Mouse (Mus musculus) ES-E14 (cell line): ENCODE data around the gene Fhod1. TPM values are rescaled to one million over a fixed set of nuclear protein-coding genes. Genes with fewer than 3 reads are reported as not detected.

ENCODE experiments used
- DNase-seq: peaks from one replicate; pipeline ENCODE4 v3.0.0-alpha.2; 2013; ENCODE audit warnings: low read depth, low spot score
- H3K27ac ChIP-seq: 2 replicates; pipeline ENCODE4 v1.5.1; 2012; ENCODE audit warnings: low read depth, mild to moderate bottlenecking, low read length, moderate library complexity, mixed read lengths; ENCODE audit not compliant: poor library complexity, insufficient read depth, severe bottlenecking
- H3K36me3 ChIP-seq: 2 replicates; pipeline ENCODE4 v1.6.1; 2012; ENCODE audit warnings: mild to moderate bottlenecking, low read length, moderate library complexity, mixed read lengths; ENCODE audit not compliant: control insufficient read depth, poor library complexity, insufficient read depth, severe bottlenecking
- H3K4me1 ChIP-seq, 2 experiments: fragments of 150-350 bp in 1 of 2; sonication (generic) in 1 of 2; 2 replicates each; pipeline ENCODE4 v1.6.1; 2012; ENCODE audit warnings: low read length in 2 of 2, mild to moderate bottlenecking in 1 of 2, mixed read lengths in 1 of 2; ENCODE audit not compliant: control insufficient read depth in 2 of 2, insufficient read depth in 2 of 2, poor library complexity in 1 of 2
- H3K4me3 ChIP-seq, 2 experiments: fragments of 150-350 bp in 1 of 2; sonication (generic) in 1 of 2; 2 replicates each; pipeline ENCODE4 v1.5.1; 2012; ENCODE audit warnings: low read length in 2 of 2, low read depth in 1 of 2, mild to moderate bottlenecking in 1 of 2, mixed read lengths in 1 of 2; ENCODE audit not compliant: insufficient read depth in 1 of 2, poor library complexity in 1 of 2, severe bottlenecking in 1 of 2
- H3K9ac ChIP-seq: 2 replicates; pipeline ENCODE4 v1.6.1; 2012; ENCODE audit warnings: low read depth, mild to moderate bottlenecking, low read length, mixed read lengths; ENCODE audit not compliant: poor library complexity, insufficient read depth, severe bottlenecking
- H3K9me3 ChIP-seq: fragments of 150-350 bp; sonication (generic); 2 replicates; pipeline ENCODE4 v1.6.1; 2012; ENCODE audit warnings: low read depth, mild to moderate bottlenecking, low read length; ENCODE audit not compliant: control insufficient read depth, insufficient read depth
- CHD2 ChIP-seq: IDR thresholded peaks from 2 replicates; pipeline ENCODE4 v1.6.1; 2014; ENCODE audit warnings: mild to moderate bottlenecking, low read depth, low read length, inconsistent platforms
- HCFC1 ChIP-seq: IDR thresholded peaks from 2 replicates; pipeline ENCODE4 v1.6.1; 2012; ENCODE audit warnings: low read length, inconsistent platforms, borderline replicate concordance; ENCODE audit not compliant: insufficient read depth
- MAFK ChIP-seq: IDR thresholded peaks from 2 replicates; pipeline ENCODE4 v1.6.1; 2014; ENCODE audit warnings: mild to moderate bottlenecking, low read depth, low read length, inconsistent platforms; ENCODE audit not compliant: insufficient read depth
- ZC3H11A ChIP-seq: IDR thresholded peaks from 2 replicates; pipeline ENCODE4 v1.6.1; 2012; ENCODE audit warnings: low read depth, mild to moderate bottlenecking, inconsistent platforms, low read length, borderline replicate concordance
- ZNF384 ChIP-seq: IDR thresholded peaks from 2 replicates; pipeline ENCODE4 v1.6.1; 2012; ENCODE audit warnings: low read depth, low read length, inconsistent platforms
- in situ Hi-C, 2 experiments: fragments of 600-800 bp; cut with MboI; formaldehyde crosslinking; loops; one replicate each; pipeline ENCODE4 v1.15.1; 2025; ENCODE audit warnings: low sequenced_read_pairs in 2 of 2, inconsistent platforms in 1 of 2; ENCODE audit not compliant: unreplicated experiment in 2 of 2
- total RNA-seq: library from RNA; depleted of rRNA; stranded (reverse); fragments of 300-350 nt; gene quantifications from 2 replicates; pipeline ENCODE4 v1.2.3, GENCODE M21; 2012

Gene Fhod1
- total RNA-seq, 1 experiment: 9.1 TPM

GRCm38 (mm10) chr8:105338992-105339391 is 8.8 kb downstream of the Fhod1 start:
- in situ Hi-C loops: no loop called here
- no peaks in the 10 kb centered on the region for H3K9me3 ChIP-seq
- H3K4me1 ChIP-seq: peaks cover 0 to 11% of the 10 kb centered on the region in 2 experiments; a peak in 2 of 4 replicates
- DNase-seq: no peak
- no peak overlapping the region for H3K4me3 ChIP-seq
- 0 out of 2 replicates have a peak, but pooled peaks cover 2% of the 10 kb centered on the region for H3K36me3 ChIP-seq
- no peak overlapping the region for H3K9ac ChIP-seq
- TF ChIP-seq MAFK (no peak), ZC3H11A (no peak), HCFC1 (no peak), ZNF384 (no peak), CHD2 (no peak)
- H3K27ac ChIP-seq: no peak overlapping the region

- no peaks in the 10 kb centered on the region for H3K9me3 ChIP-seq
- TF ChIP-seq MAFK (no peak), HCFC1 (peak; percentile 39; the same call in 1 of the 2 replicates)
- H3K27ac ChIP-seq: no peak overlapping the region
- peaks cover 0 to 11% of the 10 kb centered on the region in 2 experiments; a peak in 2 of 4 replicates for H3K4me1 ChIP-seq
- H3K36me3 ChIP-seq: peaks cover 7% of the 10 kb centered on the region; the same call in 1 of the 2 replicates
- peak overlapping the region; percentile 61 to 75 for H3K4me3 ChIP-seq
- DNase-seq: peak; percentile 68
- in situ Hi-C loops: no loop called here
- H3K9ac ChIP-seq: peak overlapping the region; percentile 24; the same call in 1 of the 2 replicates
These were observed 11.2 kb downstream of the Fhod1 start for GRCm38 (mm10) chr8:105336373-105337130.

GRCm38 (mm10) chr8:105332523-105332922 is 15.2 kb downstream of the Fhod1 start:
- no peaks in the 10 kb centered on the region for H3K9me3 ChIP-seq
- in situ Hi-C loops: no loop called here
- no peak for DNase-seq
- peaks cover 0 to 9% of the 10 kb centered on the region in 2 experiments; a peak in 1 of 4 replicates for H3K4me1 ChIP-seq
- H3K36me3 ChIP-seq: peaks cover 39% of the 10 kb centered on the region
- no peak for TF ChIP-seq CHD2
- no peak for TF ChIP-seq ZC3H11A
- TF ChIP-seq MAFK: no peak
- no peak for TF ChIP-seq ZNF384
- no peak for TF ChIP-seq HCFC1
- H3K4me3 ChIP-seq: no peak overlapping the region
- H3K9ac ChIP-seq: no peak overlapping the region
- no peak overlapping the region for H3K27ac ChIP-seq

- Histone ChIP-seq H3K4me1 (peaks cover 0 to 7% of the 10 kb centered on the region in 2 experiments; a peak in 1 of 4 replicates), H3K36me3 (peaks cover 39% of the 10 kb centered on the region), H3K9me3 (no peaks in the 10 kb centered on the region), H3K27ac (no peak overlapping the region), H3K4me3 (no peak overlapping the region), H3K9ac (no peak overlapping the region)
- TF ChIP-seq ZNF384: no peak
- no peak for TF ChIP-seq HCFC1
- no peak for TF ChIP-seq MAFK
- no peak for TF ChIP-seq ZC3H11A
- no peak for TF ChIP-seq CHD2
- no peak for DNase-seq
- in situ Hi-C loops: no loop called here
These were observed 15.8 kb downstream of the Fhod1 start for GRCm38 (mm10) chr8:105331931-105332330.
